Comparison of ENCODE assay signal across 8 mouse cellular contexts in genomic region chr11:113648690-113649352, GRCm38 (mm10). TPM values are rescaled to one million over a fixed set of nuclear protein-coding genes. Genes with fewer than 3 reads are reported as not detected.
DNase-seq lines count a peak whose midpoint lies in the region; ATAC-seq and TF ChIP-seq lines count a peak whose summit lies in the region.

Cog1 (plus strand) TSS chr11:113649169.

- H3K4me1 ChIP-seq in testis, adult 2 months (ENCODE audit: control insufficient read depth, insufficient read depth, low read length), result peaks cover 16% of the 10 kb centered on the region
- H3K4me1 ChIP-seq in embryonic facial prominence, embryonic 10.5 days, result peaks cover 46% of the 10 kb centered on the region
- H3K4me1 ChIP-seq in heart, adult 2 months (ENCODE audit: control insufficient read depth, insufficient read depth, low read length), result peaks cover 1% of the 10 kb centered on the region; the same call in 1 of the 2 replicates
- H3K4me1 ChIP-seq in midbrain, embryonic 12.5 days, result peaks cover 33% of the 10 kb centered on the region

- peak within 1 kb of the TSS; percentile 73 for H3K4me2 ChIP-seq in midbrain, embryonic 12.5 days (replicated peaks)

- no peaks in the 10 kb centered on the region for H3K36me3 ChIP-seq in testis, adult 2 months (ENCODE audit: control insufficient read depth, insufficient read depth, low read length)
- H3K36me3 ChIP-seq in embryonic facial prominence, embryonic 10.5 days (replicated peaks), result peaks cover 24% of the 10 kb centered on the region
- no peaks in the 10 kb centered on the region for H3K36me3 ChIP-seq in heart, adult 2 months (ENCODE audit: control insufficient read depth, insufficient read depth, low read length)
- peaks cover 23% of the 10 kb centered on the region for H3K36me3 ChIP-seq in midbrain, embryonic 12.5 days

- no peaks in the 10 kb centered on the region for H3K27me3 ChIP-seq in testis, adult 2 months (ENCODE audit: control insufficient read depth, insufficient read depth, low read length)
- 0 out of 2 replicates have a peak, but pooled peaks cover 5% of the 10 kb centered on the region for H3K27me3 ChIP-seq in embryonic facial prominence, embryonic 10.5 days (replicated peaks; ENCODE audit: low read depth, poor library complexity, severe bottlenecking)
- no peaks in the 10 kb centered on the region for H3K27me3 ChIP-seq in heart, adult 2 months (ENCODE audit: control insufficient read depth, insufficient read depth, low read length)
- peaks cover 19% of the 10 kb centered on the region for H3K27me3 ChIP-seq in midbrain, embryonic 12.5 days

- no peak for DNase-seq in testis, postnatal 10 days (ENCODE audit: low spot score)
- DNase-seq in embryonic facial prominence, embryonic 10.5 days (ENCODE audit: low spot score), result no peak
- no peak for DNase-seq in heart, adult 2 months
- DNase-seq in layer of hippocampus, postnatal 10 days (ENCODE audit: low spot score in 2 of 2), result no peak
- DNase-seq in right cerebral cortex, postnatal 10 days (ENCODE audit: low spot score in 2 of 2), result no peak
- DNase-seq in lung, adult 18-20 months, result no peak

- H3K9me3 ChIP-seq in embryonic facial prominence, embryonic 10.5 days, result peaks cover 5% of the 10 kb centered on the region; the same call in 1 of the 2 replicates
- H3K9me3 ChIP-seq in midbrain, embryonic 12.5 days, result no peaks in the 10 kb centered on the region

- no peak for TF ChIP-seq EP300 in heart, adult 2 months (IDR thresholded peaks at IDR 0.05; ENCODE audit: insufficient read depth, low read depth, low read length)

- WGBS in embryonic facial prominence, embryonic 10.5 days, result 41% methylated on average over 26 of the region's 26 CpGs
- WGBS in heart, adult 2 months, result 41% methylated on average over 26 of the region's 26 CpGs
- 41% methylated on average over 26 of the region's 26 CpGs for WGBS in midbrain, embryonic 12.5 days

- H3K27ac ChIP-seq in testis, adult 2 months (ENCODE audit: control insufficient read depth, insufficient read depth, low read depth, low read length), result peak within 1 kb of the TSS; percentile 74
- peak within 1 kb of the TSS; percentile 97 for H3K27ac ChIP-seq in embryonic facial prominence, embryonic 10.5 days (replicated peaks)
- H3K27ac ChIP-seq in heart, adult 2 months, result peak within 1 kb of the TSS; percentile 96
- peak within 1 kb of the TSS; percentile 92 for H3K27ac ChIP-seq in midbrain, embryonic 12.5 days (replicated peaks)

- intact Hi-C loops in heart, adult 2 months (cut with DNase I), result loop anchor here (1.0 to 2.0 kb wide), 2 partner anchors 35 to 162 kb away; partner anchors contain the start of genes D11Wsu47e and Fam104a

- peak within 1 kb of the TSS; percentile 97 for H3K9ac ChIP-seq in heart, adult 2 months (ENCODE audit: low read depth, low read length)
- peak within 1 kb of the TSS; percentile 90 for H3K9ac ChIP-seq in midbrain, embryonic 12.5 days (replicated peaks)

- no peak; the same call in 1 of the 2 replicates for ATAC-seq in midbrain, embryonic 12.5 days (ENCODE audit: low FRiP score, low read depth)

- peak within 1 kb of the TSS; percentile 93 for H3K4me3 ChIP-seq in testis, adult 2 months (ENCODE audit: control insufficient read depth, low read depth, low read length)
- peak within 1 kb of the TSS; percentile 97 for H3K4me3 ChIP-seq in embryonic facial prominence, embryonic 10.5 days
- peak within 1 kb of the TSS; percentile 100 for H3K4me3 ChIP-seq in heart, adult 2 months
- peak within 1 kb of the TSS; percentile 96 for H3K4me3 ChIP-seq in midbrain, embryonic 12.5 days

- no peak for TF ChIP-seq POLR2A in testis, adult 2 months (IDR thresholded peaks at IDR 0.05; ENCODE audit: control insufficient read depth, low read depth, low read length)
- no peak for TF ChIP-seq POLR2A in heart, adult 2 months (IDR thresholded peaks at IDR 0.05; ENCODE audit: insufficient read depth, low read depth, low read length)

- no peaks in the 10 kb centered on the region for H3K79me2 ChIP-seq in heart, adult 2 months (replicated peaks; ENCODE audit: control insufficient read depth, insufficient read depth, low read length)

- TF ChIP-seq CTCF in testis, adult 2 months (IDR thresholded peaks at IDR 0.05; ENCODE audit: control insufficient read depth, insufficient read depth, insufficient replicate concordance, low read depth, low read length), result no peak
- no peak for TF ChIP-seq CTCF in heart, adult 2 months (IDR thresholded peaks at IDR 0.05)

RNA-seq across cellular contexts. Expression of gene Cog1, which starts in this region (rescaled TPM):
- 50.2 and 58.0 TPM in 2 replicates for polyA plus RNA-seq in testis, adult 2 months (2012; rRNA removed)
- polyA plus RNA-seq in embryonic facial prominence, embryonic 10.5 days (2016; fragmentation: Nextera tagmentation; extraction: Ambion mirVana), result 27.4 and 28.1 TPM in 2 replicates
- total RNA-seq in heart, adult 2 months (2021), result 10 to 100 TPM; 16.9 to 18.6 TPM
- polyA plus RNA-seq in heart, adult 2 months (2012; rRNA removed), result 25.2 and 32.7 TPM in 2 replicates
- 10 to 100 TPM; 39.1 TPM for total RNA-seq in layer of hippocampus, postnatal 10 days (2021)
- polyA plus RNA-seq in midbrain, embryonic 12.5 days (2016; fragmentation: Nextera tagmentation; extraction: Ambion mirVana), result 36.8 and 39.6 TPM in 2 replicates
